28 mouse cellular contexts compared by ENCODE assay signal in genomic region chr2:38943977-38944376, GRCm38 (mm10). TPM values are rescaled to one million over a fixed set of nuclear protein-coding genes. Genes with fewer than 3 reads are reported as not detected.
DNase-seq lines count a peak whose midpoint lies in the region; TF ChIP-seq lines count a peak whose summit lies in the region.
"Had no signal": no experiment of that assay in that cellular context is flagged by ENCODE, and none has a peak within 500 bp of the region (broad histone marks: within the 10 kb centered on the region; RNA-seq: fewer than 3 reads in every experiment).

No protein-coding gene starts in this region.

- no peak for TF ChIP-seq CTCF in MEL (IDR thresholded peaks at IDR 0.05 in 2 of 3, conservative IDR thresholded peaks at IDR 0.05 in 1 of 3; ENCODE audit: control insufficient read depth in 1 of 3, insufficient read depth in 1 of 3, low read depth in 2 of 3, low read length in 3 of 3, poor library complexity in 1 of 3, severe bottlenecking in 1 of 3)
- TF ChIP-seq CTCF in thymus, adult 2 months (IDR thresholded peaks at IDR 0.05; ENCODE audit: borderline replicate concordance, control insufficient read depth, extremely low read depth, insufficient read depth, low read length, poor library complexity) = no peak

- no peak overlapping the region for H3K27ac ChIP-seq in MEL (ENCODE audit: control insufficient read depth, low read depth, low read length)
- H3K27ac ChIP-seq in thymus, adult 2 months (ENCODE audit: control insufficient read depth, insufficient read depth, low read length) = no peak overlapping the region
- H3K27ac ChIP-seq: embryonic facial prominence, embryonic 12.5 days; heart, adult 2 months; heart, embryonic 13.5 days; hindbrain, embryonic 10.5 days; hindbrain, embryonic 15.5 days; left cerebral cortex, adult 2 months; limb, embryonic 13.5 days; liver, embryonic 12.5 days; midbrain, embryonic 10.5 days had no signal

- no peak for TF ChIP-seq RAD21 in MEL (IDR thresholded peaks at IDR 0.05; ENCODE audit: low read depth, low read length)

- intact Hi-C loops in heart, postnatal 10 days (cut with DNase I) = no loop called here

- no peaks in the 10 kb centered on the region for H3K27me3 ChIP-seq in MEL (ENCODE audit: control insufficient read depth in 1 of 2, insufficient read depth in 2 of 2, low read length in 2 of 2)
- H3K27me3 ChIP-seq in thymus, adult 2 months (ENCODE audit: control insufficient read depth, insufficient read depth, low read length) = no peaks in the 10 kb centered on the region
- H3K27me3 ChIP-seq: embryonic facial prominence, embryonic 12.5 days; heart, embryonic 13.5 days; hindbrain, embryonic 15.5 days; limb, embryonic 13.5 days had no signal

- H3K4me3 ChIP-seq in MEL (ENCODE audit: control insufficient read depth in 1 of 2, insufficient read depth in 1 of 2, low read depth in 2 of 2, low read length in 2 of 2) = no peak overlapping the region
- H3K4me3 ChIP-seq in thymus, adult 2 months (ENCODE audit: control insufficient read depth, insufficient read depth, low read length) = no peak overlapping the region
- H3K4me3 ChIP-seq: embryonic facial prominence, embryonic 12.5 days; heart, adult 2 months; heart, embryonic 13.5 days; hindbrain, embryonic 10.5 days; hindbrain, embryonic 15.5 days; left cerebral cortex, adult 2 months; limb, embryonic 13.5 days; liver, embryonic 12.5 days; midbrain, embryonic 10.5 days had no signal

- TF ChIP-seq POLR2A in MEL (IDR thresholded peaks at IDR 0.05; ENCODE audit: control insufficient read depth in 1 of 2, insufficient read depth in 1 of 2, low read depth in 1 of 2, low read length in 2 of 2, poor library complexity in 1 of 2) = no peak
- TF ChIP-seq POLR2A in thymus, adult 2 months (IDR thresholded peaks at IDR 0.05; ENCODE audit: control insufficient read depth, extremely low read depth, insufficient read depth, low read length, poor library complexity) = no peak

- peaks cover 0 to 18% of the 10 kb centered on the region in 2 experiments; a peak in 3 of 4 replicates for H3K4me1 ChIP-seq in MEL (ENCODE audit: control insufficient read depth in 1 of 2, insufficient read depth in 2 of 2, low read length in 2 of 2)
- H3K4me1 ChIP-seq in thymus, adult 2 months (replicated peaks; ENCODE audit: control insufficient read depth, insufficient read depth, low read length) = no peaks in the 10 kb centered on the region
- H3K4me1 ChIP-seq: embryonic facial prominence, embryonic 12.5 days; hindbrain, embryonic 15.5 days; limb, embryonic 13.5 days had no signal

- DNase-seq in heart, adult 11 months = peak; percentile 83
- no peak for DNase-seq in heart, postnatal 10 days
- DNase-seq in 3T3-L1 (ENCODE audit: low read depth, low spot score) (peak; percentile 87), MEL (ENCODE audit: low read depth, low spot score) (peak; percentile 69), adipocyte (ENCODE audit: low spot score) (peak; percentile 71)
- no peak for DNase-seq in kidney, adult 11 months
- no peak for DNase-seq in layer of hippocampus, postnatal 36 days
- DNase-seq in thymus, adult 2 months = no peak
- DNase-seq: adrenal gland, adult 8-10 months; cerebellum, adult 9-10 months; cerebellum, postnatal 36 days; embryo, embryonic 11 days; gastrocnemius, postnatal 36 days; heart, adult 2 months; kidney, adult 9 months; kidney, postnatal 10 days; thymus, adult 18-20 months; thymus, postnatal 36 days had no signal

- no peak overlapping the region for H3K9ac ChIP-seq in MEL (ENCODE audit: control insufficient read depth, low read depth, low read length, poor library complexity, severe bottlenecking)
- H3K9ac ChIP-seq: embryonic facial prominence, embryonic 12.5 days; heart, embryonic 13.5 days; hindbrain, embryonic 15.5 days; limb, embryonic 13.5 days; liver, embryonic 12.5 days had no signal

- no peak for TF ChIP-seq EP300 in MEL (IDR thresholded peaks at IDR 0.05; ENCODE audit: low read depth in 1 of 2, low read length in 2 of 2)

- peaks cover 0 to 9% of the 10 kb centered on the region in 2 experiments; a peak in 1 of 4 replicates for H3K36me3 ChIP-seq in MEL (ENCODE audit: control insufficient read depth in 1 of 2, insufficient read depth in 2 of 2, low read length in 2 of 2)
- H3K36me3 ChIP-seq in thymus, adult 2 months (ENCODE audit: control insufficient read depth, insufficient read depth, low read length) = no peaks in the 10 kb centered on the region
- H3K36me3 ChIP-seq: embryonic facial prominence, embryonic 12.5 days; heart, embryonic 13.5 days; hindbrain, embryonic 10.5 days; hindbrain, embryonic 15.5 days; limb, embryonic 13.5 days; liver, embryonic 12.5 days; midbrain, embryonic 10.5 days had no signal

- H3K9me3 ChIP-seq in MEL (replicated peaks; ENCODE audit: insufficient read depth, low read length) = no peaks in the 10 kb centered on the region
- H3K9me3 ChIP-seq: embryonic facial prominence, embryonic 12.5 days; hindbrain, embryonic 10.5 days; hindbrain, embryonic 15.5 days; limb, embryonic 13.5 days; liver, embryonic 12.5 days; midbrain, embryonic 10.5 days had no signal

- no peaks in the 10 kb centered on the region for H3K79me2 ChIP-seq in MEL (ENCODE audit: control insufficient read depth, insufficient read depth, low read length, poor library complexity)

- WGBS in thymus, adult 2 months = 56% methylated on average over 2 of the region's 2 CpGs

TF ChIP-seq in MEL, 35 proteins besides CTCF, POLR2A, EP300 and RAD21:
- TF ChIP-seq TCF12 (IDR thresholded peaks at IDR 0.05; ENCODE audit: low read depth, low read length) = no peak
- peak; percentile 73; the same call in 1 of the 2 replicates for TF ChIP-seq JUND (IDR thresholded peaks at IDR 0.05; ENCODE audit: low read depth, low read length)
- TF ChIP-seq TBP (IDR thresholded peaks at IDR 0.05; ENCODE audit: low read depth, low read length) = 0 out of 2 replicates have a peak, but pooled peaks have one; percentile 17

RNA-seq across cellular contexts. Expression of gene Olfml2a, which starts 12.2 kb away (rescaled TPM):
- 10 to 100 TPM; 17.8 to 18.8 TPM for total RNA-seq in heart, postnatal 10 days (2021)
- total RNA-seq in MEL (2012; rRNA removed) = 0.12 and 0.13 TPM in 2 replicates
- under 1 TPM in 1 of 2 experiments, not detected in 1; 0.33 TPM for polyA plus RNA-seq in MEL (2012; ENCODE audit: insufficient read depth in 1 of 2, insufficient read length in 2 of 2, low read depth in 1 of 2, low replicate concordance in 2 of 2, missing spikeins in 1 of 2)
- total RNA-seq in layer of hippocampus, postnatal 36 days (2021) = 1 to 10 TPM in 1 of 2 experiments, under 1 TPM in 1; 0.92 to 1.8 TPM
- polyA plus RNA-seq in thymus, adult 2 months (2012; rRNA removed) = 5.0 and 5.2 TPM in 2 replicates
- total RNA-seq: monocyte, adult 5-6 weeks had no signal
- polyA plus RNA-seq: CD4-positive, CD25-positive, alpha-beta regulatory T cell, adult 4 months had no signal

RNA-seq across cellular contexts. Expression of gene Nr6a1, which starts 16.5 kb away (rescaled TPM):
- 1 to 10 TPM; 2.3 to 3.1 TPM for total RNA-seq in heart, postnatal 10 days (2021)
- total RNA-seq in MEL (2012; rRNA removed) = 5.0 and 5.3 TPM in 2 replicates
- 10 to 100 TPM; 10.2 to 22.8 TPM for polyA plus RNA-seq in MEL (2012; ENCODE audit: insufficient read depth in 1 of 2, insufficient read length in 2 of 2, low read depth in 1 of 2, low replicate concordance in 2 of 2, missing spikeins in 1 of 2)
- 1 to 10 TPM; 5.3 to 8.0 TPM for total RNA-seq in layer of hippocampus, postnatal 36 days (2021)
- 3.4 and 4.2 TPM in 2 replicates for polyA plus RNA-seq in thymus, adult 2 months (2012; rRNA removed)

RNA-seq across cellular contexts. Expression of gene Wdr38, which starts 53.3 kb away (rescaled TPM):
- under 1 TPM; 0.17 to 0.31 TPM for total RNA-seq in heart, postnatal 10 days (2021)
- 0.49 and 0.77 TPM in 2 replicates for total RNA-seq in MEL (2012; rRNA removed)
- under 1 TPM in 1 of 2 experiments, not detected in 1; 0.79 TPM for polyA plus RNA-seq in MEL (2012; ENCODE audit: insufficient read depth in 1 of 2, insufficient read length in 2 of 2, low read depth in 1 of 2, low replicate concordance in 2 of 2, missing spikeins in 1 of 2)
- under 1 TPM; 0.51 to 0.65 TPM for total RNA-seq in layer of hippocampus, postnatal 36 days (2021)
- 1.3 and 1.6 TPM in 2 replicates for polyA plus RNA-seq in thymus, adult 2 months (2012; rRNA removed)

Comparison
In these comparisons a context has a peak if more than half of its experiments do, and no peak if none do; other contexts are left out.
1. DNase-seq: peak in heart, adult 11 months (single experiment), 3T3-L1 (single experiment), MEL (single experiment) and adipocyte (single experiment); none in heart, postnatal 10 days (0 of 2), kidney, adult 11 months (single experiment), layer of hippocampus, postnatal 36 days (0 of 2) and thymus, adult 2 months (single experiment).
2. RNA of gene Olfml2a, which starts 12.2 kb away (total RNA-seq): 17.8 to 18.8 TPM in heart, postnatal 10 days; 0.92 to 1.8 TPM in layer of hippocampus, postnatal 36 days and 0.12 to 0.13 TPM in MEL; every median in the first group is over 4 times any median in the second.